Mouse (Mus musculus): ENCODE measurements around the gene March6.

DNA sequence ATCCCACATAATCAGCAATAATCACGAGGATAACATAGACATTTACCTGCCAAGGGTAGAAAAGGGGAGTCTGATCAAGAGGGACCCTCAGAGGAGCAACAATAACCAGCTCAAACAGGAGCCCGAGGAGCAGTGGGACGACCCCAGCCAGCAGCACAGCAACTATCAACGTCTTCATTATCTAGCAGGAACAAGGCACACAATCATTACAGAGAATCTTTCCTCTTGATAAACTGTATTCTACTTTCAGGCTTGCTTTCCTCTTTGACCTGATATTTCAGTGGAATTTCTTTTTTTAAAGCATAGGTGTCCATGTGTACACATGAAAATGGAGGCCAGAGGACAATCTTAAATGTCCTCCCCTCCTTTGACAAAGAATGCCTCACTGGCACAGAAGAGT lies 61.4 kb downstream of the March6 start:
- no peak for TF ChIP-seq CTCF (IDR thresholded peaks at IDR 0.05; ENCODE audit: low read depth)
- no peak for TF ChIP-seq EP300 (IDR thresholded peaks at IDR 0.05; ENCODE audit: low read depth)
